Mouse (Mus musculus) heart, adult 2 months (tissue): ENCODE measurements around the gene Mamdc2.

Source experiments
- CTCF ChIP-seq: fragments of 200-600 bp; IDR thresholded peaks from 2 replicates; pipeline ENCODE4 v1.8.1; 2022; ENCODE audit warnings: antibody characterized with exemption, mild to moderate bottlenecking, moderate library complexity
- POLR2A ChIP-seq: fragments of 200-500 bp; IDR thresholded peaks from 2 replicates; pipeline ENCODE4 v1.6.1; 2011; ENCODE audit warnings: mild to moderate bottlenecking, low read depth, low read length, control low read depth; ENCODE audit not compliant: insufficient read depth

DNA sequence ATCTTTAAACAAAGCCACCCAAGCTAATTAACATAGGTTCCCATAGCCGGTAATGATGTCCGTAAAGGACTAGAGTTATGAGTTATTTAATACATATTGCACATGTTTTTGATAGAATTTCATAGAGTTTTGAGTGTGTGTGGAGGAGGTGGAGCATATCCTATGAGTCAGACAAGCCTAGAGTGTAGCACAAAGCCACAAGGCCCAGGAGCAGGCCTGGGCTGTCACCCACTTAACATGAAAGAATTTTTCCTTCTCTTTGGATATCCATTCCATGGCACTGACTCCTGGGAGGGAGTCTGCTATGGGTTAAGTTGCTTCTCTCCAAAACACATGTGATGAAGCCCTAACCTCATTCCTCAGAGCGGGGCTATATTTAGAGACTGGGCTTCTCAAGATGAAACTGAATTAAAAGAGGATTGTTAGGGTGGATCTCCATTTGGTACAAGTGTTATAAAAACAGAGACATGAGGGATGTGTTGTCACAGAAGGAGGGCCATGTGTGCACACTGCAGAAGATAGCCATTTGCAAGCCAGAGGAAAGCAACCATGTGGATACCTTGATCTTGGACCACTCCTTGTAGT is 121.1 kb downstream of the Mamdc2 start:
- TF ChIP-seq CTCF (no peak), POLR2A (no peak)
